Mouse (Mus musculus): ENCODE data around the gene Zfp568. TPM values are rescaled to one million over a fixed set of nuclear protein-coding genes. Genes with fewer than 3 reads are reported as not detected.
"Not testable (repeated sequence)": the region's sequence is repeated elsewhere in the genome, so short reads cannot be mapped to it uniquely, and the experiment has no call there.

Zfp568 gene
- polyA plus RNA-seq, 1 experiment, result 27.4 TPM

DNA sequence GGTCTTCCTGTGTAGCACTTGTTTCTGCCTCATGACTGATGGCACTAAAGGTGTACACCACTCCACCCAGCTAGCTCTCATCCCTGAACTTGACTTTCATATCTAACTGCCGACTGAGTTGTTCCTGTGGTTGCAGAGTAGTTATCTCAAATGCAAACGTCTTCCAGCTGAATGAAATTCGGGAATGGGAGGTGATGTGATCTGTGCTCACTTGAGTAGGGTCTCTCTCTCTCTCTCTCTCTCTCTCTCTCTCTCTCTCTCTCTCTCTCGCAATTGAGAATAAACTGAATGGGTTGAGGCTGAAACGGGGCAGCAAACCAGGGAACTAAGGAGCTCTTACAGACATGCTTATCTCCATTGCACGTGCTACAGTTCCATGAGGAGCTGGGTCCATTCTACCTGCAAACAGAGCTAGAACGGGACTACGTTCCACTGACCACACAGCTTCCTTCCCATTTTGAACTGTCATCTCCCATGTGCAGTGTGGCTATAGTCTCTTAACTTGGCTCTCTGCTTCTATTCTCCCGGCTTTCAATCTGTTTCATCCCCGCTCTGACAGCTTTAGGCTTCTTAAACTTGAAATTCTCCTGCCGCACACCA lies 25.5 kb upstream of the Zfp568 start:
- Histone ChIP-seq H3ac (ENCODE audit: control insufficient read depth, insufficient read length) (no peak overlapping the region), H3K36me3 (ENCODE audit: control insufficient read depth, insufficient read depth) (no peaks in the 10 kb centered on the region), H3K4me3 (no peak overlapping the region), H3K4me2 (ENCODE audit: low read depth) (no peak overlapping the region), H3K27me3 (ENCODE audit: control insufficient read depth, insufficient read depth, insufficient read length) (no peaks in the 10 kb centered on the region), H3K79me2 (ENCODE audit: control insufficient read depth, insufficient read depth) (no peaks in the 10 kb centered on the region)
- TF ChIP-seq MAX (IDR thresholded peaks at IDR 0.05; ENCODE audit: low read depth) (no peak), POLR2A (IDR thresholded peaks at IDR 0.05; ENCODE audit: insufficient read length, low read depth) (no peak), REST (IDR thresholded peaks at IDR 0.05; ENCODE audit: insufficient read depth, insufficient read length) (no peak), MYOG (IDR thresholded peaks at IDR 0.05; ENCODE audit: control insufficient read depth in 1 of 3, insufficient read depth in 1 of 3, insufficient read length in 2 of 3, low read depth in 2 of 3) (no peak), CEBPB (IDR thresholded peaks at IDR 0.05; ENCODE audit: insufficient read depth, poor library complexity, severe bottlenecking) (no peak), MYOD1 (IDR thresholded peaks at IDR 0.05; ENCODE audit: control insufficient read depth in 1 of 3, insufficient read length in 2 of 3, low read depth in 2 of 3) (no peak), TCF3 (IDR thresholded peaks at IDR 0.05; ENCODE audit: insufficient read length, low read depth) (no peak), E2F4 (IDR thresholded peaks at IDR 0.05; ENCODE audit: insufficient read depth) (no peak), POLR2AphosphoS2 (IDR thresholded peaks at IDR 0.05; ENCODE audit: insufficient read length, low read depth) (no peak), USF1 (IDR thresholded peaks at IDR 0.05; ENCODE audit: low read depth) (no peak), TCF12 (IDR thresholded peaks at IDR 0.05; ENCODE audit: insufficient read depth, poor library complexity, severe bottlenecking) (no peak), SRF (IDR thresholded peaks at IDR 0.05; ENCODE audit: control insufficient read depth, insufficient read length, low read depth) (no peak)

DNA sequence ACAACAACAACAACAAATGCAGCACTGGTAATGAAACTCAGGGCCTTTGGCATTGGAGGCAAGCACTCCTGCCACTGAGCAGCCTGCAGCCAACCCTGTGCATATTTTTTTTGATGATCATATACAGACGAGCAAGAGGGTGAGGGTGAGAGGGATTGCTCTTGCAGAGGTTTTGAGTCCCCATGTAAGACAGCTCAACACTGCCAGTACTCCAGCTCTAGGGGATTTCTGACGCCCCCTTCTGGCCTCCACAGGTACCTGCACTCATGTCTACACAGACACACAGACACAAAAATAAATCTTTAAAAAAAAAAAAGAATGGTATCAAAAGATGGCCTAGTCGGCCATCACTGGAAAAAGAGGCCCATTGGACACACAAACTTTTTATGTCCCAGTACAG lies 24.8 kb upstream of the Zfp568 start:
- H3K4me2 ChIP-seq (ENCODE audit: low read depth), result no peak overlapping the region
- H3K36me3 ChIP-seq (ENCODE audit: control insufficient read depth, insufficient read depth), result no peaks in the 10 kb centered on the region
- no peak overlapping the region for H3ac ChIP-seq (ENCODE audit: control insufficient read depth, insufficient read length)
- no peaks in the 10 kb centered on the region for H3K27me3 ChIP-seq (ENCODE audit: control insufficient read depth, insufficient read depth, insufficient read length)
- no peaks in the 10 kb centered on the region for H3K79me2 ChIP-seq (ENCODE audit: control insufficient read depth, insufficient read depth)
- TF ChIP-seq TCF3 (IDR thresholded peaks at IDR 0.05; ENCODE audit: insufficient read length, low read depth), result no peak
- H3K4me3 ChIP-seq, result no peak overlapping the region

DNA sequence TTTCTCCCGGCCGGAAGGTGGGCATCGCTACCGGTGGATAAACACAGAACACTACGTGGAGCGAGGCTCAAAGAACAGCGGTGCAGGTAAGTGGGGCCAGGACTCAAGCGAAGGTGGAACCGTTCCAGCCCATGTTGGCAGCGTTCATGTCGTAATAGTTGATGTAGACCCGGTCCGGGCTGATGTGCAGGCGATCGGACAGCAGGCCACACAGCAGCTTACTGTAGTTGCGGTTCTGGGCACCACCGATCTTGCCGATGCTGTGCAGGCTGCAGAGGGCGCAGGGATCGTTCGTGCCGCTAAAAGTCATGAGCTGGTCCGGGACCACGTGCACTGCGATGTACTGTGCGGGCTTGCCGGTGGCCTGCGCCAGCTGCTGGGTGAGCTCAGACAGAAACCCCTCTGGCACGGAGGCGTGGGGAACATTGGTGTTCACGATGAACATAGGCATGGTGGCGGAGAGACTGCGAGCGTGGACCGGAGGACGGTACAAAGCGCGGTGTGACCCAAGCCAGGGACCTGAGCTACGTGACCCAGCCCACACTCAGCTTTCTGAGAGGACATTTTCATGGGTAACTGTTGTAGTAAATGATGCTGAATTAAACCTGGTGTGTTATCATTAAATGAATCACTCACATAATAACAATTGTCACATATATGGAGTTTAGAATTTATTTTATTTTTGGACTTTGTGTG lies 18.5 kb upstream of the Zfp568 start:
- H3K79me2 ChIP-seq (ENCODE audit: control insufficient read depth, insufficient read depth), result not testable (repeated sequence)

DNA sequence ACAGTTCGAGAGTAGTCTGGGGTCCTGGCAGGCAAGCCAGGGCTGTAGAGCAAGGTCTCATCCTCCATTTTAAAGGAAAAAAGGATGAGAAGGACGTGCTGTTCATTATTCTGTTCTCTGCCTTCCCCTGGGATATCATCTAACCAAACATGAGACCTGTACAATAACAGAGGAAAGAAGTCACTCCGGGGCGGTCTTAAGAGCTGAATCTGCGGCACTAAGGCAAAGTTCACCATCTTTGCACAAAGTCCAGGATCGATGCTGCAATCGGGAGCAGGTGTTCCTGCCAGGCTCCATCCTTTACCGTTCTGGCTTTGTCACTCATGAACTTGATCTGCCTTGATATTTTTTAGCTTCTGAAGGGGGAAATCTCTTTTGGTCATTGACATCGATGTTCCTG lies 13.1 kb upstream of the Zfp568 start:
- no peaks in the 10 kb centered on the region for H3K79me2 ChIP-seq (ENCODE audit: control insufficient read depth, insufficient read depth)
- H3K27me3 ChIP-seq (ENCODE audit: control insufficient read depth, insufficient read depth, insufficient read length), result no peaks in the 10 kb centered on the region
- H3ac ChIP-seq (ENCODE audit: control insufficient read depth, insufficient read length), result no peak overlapping the region
- no peak overlapping the region for H3K4me2 ChIP-seq (ENCODE audit: low read depth)
- H3K36me3 ChIP-seq (ENCODE audit: control insufficient read depth, insufficient read depth), result no peaks in the 10 kb centered on the region
- no peak overlapping the region for H3K4me3 ChIP-seq
- TF ChIP-seq TCF12 (IDR thresholded peaks at IDR 0.05; ENCODE audit: insufficient read depth, poor library complexity, severe bottlenecking), result no peak
- TF ChIP-seq MYOD1 (IDR thresholded peaks at IDR 0.05; ENCODE audit: control insufficient read depth in 1 of 3, insufficient read length in 2 of 3, low read depth in 2 of 3), result no peak
- TF ChIP-seq TCF3 (IDR thresholded peaks at IDR 0.05; ENCODE audit: insufficient read length, low read depth), result no peak
- TF ChIP-seq CEBPB (IDR thresholded peaks at IDR 0.05; ENCODE audit: insufficient read depth, poor library complexity, severe bottlenecking), result no peak
- TF ChIP-seq USF1 (IDR thresholded peaks at IDR 0.05; ENCODE audit: low read depth), result no peak
- no peak for TF ChIP-seq MYOG (IDR thresholded peaks at IDR 0.05; ENCODE audit: control insufficient read depth in 1 of 3, insufficient read depth in 1 of 3, insufficient read length in 2 of 3, low read depth in 2 of 3)
- no peak for TF ChIP-seq POLR2A (IDR thresholded peaks at IDR 0.05; ENCODE audit: insufficient read length, low read depth)
- no peak for TF ChIP-seq POLR2AphosphoS2 (IDR thresholded peaks at IDR 0.05; ENCODE audit: insufficient read length, low read depth)
- TF ChIP-seq REST (IDR thresholded peaks at IDR 0.05; ENCODE audit: insufficient read depth, insufficient read length), result no peak
- no peak for TF ChIP-seq MAX (IDR thresholded peaks at IDR 0.05; ENCODE audit: low read depth)
- no peak for TF ChIP-seq E2F4 (IDR thresholded peaks at IDR 0.05; ENCODE audit: insufficient read depth)
- TF ChIP-seq SRF (IDR thresholded peaks at IDR 0.05; ENCODE audit: control insufficient read depth, insufficient read length, low read depth), result no peak

More for the DNA sequence above, 18.5 kb upstream of the Zfp568 start:
- not testable (repeated sequence) for H3K36me3 ChIP-seq (ENCODE audit: control insufficient read depth, insufficient read depth); H3K4me3 ChIP-seq; H3ac ChIP-seq (ENCODE audit: control insufficient read depth, insufficient read length); H3K4me2 ChIP-seq (ENCODE audit: low read depth); H3K27me3 ChIP-seq (ENCODE audit: control insufficient read depth, insufficient read depth, insufficient read length)

DNA sequence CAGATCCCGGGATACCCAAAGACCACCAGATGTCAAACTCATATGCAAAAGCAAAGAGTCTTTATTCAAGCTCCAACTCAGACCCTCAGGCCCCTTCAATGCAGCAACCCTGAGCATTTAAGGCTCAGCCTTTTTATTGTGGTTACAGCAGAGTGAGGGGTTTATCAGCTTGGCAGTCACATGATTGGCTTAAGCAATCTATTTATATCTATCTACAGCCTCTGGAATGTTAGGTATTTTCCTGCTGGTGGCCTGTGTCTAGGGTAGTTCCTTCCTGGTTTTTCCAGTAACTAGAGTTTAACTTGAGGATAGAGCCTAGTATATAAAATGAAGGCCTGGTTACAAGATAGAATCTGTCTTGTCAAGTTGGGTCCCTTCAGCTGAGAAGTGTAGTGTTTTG lies 3.0 kb upstream of the Zfp568 start:
- Histone ChIP-seq H3K4me2 (ENCODE audit: low read depth) (peak overlapping the region; percentile 82), H3ac (ENCODE audit: control insufficient read depth, insufficient read length) (no peak overlapping the region), H3K79me2 (ENCODE audit: control insufficient read depth, insufficient read depth) (peaks cover 26% of the 10 kb centered on the region), H3K36me3 (ENCODE audit: control insufficient read depth, insufficient read depth) (peaks cover 7% of the 10 kb centered on the region), H3K27me3 (ENCODE audit: control insufficient read depth, insufficient read depth, insufficient read length) (no peaks in the 10 kb centered on the region), H3K4me3 (no peak overlapping the region)
- TF ChIP-seq USF1 (IDR thresholded peaks at IDR 0.05; ENCODE audit: low read depth) (peak; percentile 66), MYOG (IDR thresholded peaks at IDR 0.05; ENCODE audit: control insufficient read depth in 1 of 3, insufficient read depth in 1 of 3, insufficient read length in 2 of 3, low read depth in 2 of 3) (no peak)

Data from myocyte (in vitro differentiated cells).